Mouse (Mus musculus) forebrain, embryonic 13.5 days (tissue): ENCODE measurements at regions not wholly inside any gene's neighbourhood (a gene's known extent, or its start where the extent isn't known, plus 50 kb on each side); places are given as distances from the start of the nearest gene placed in this dataset.
A peak's percentile ranks its signal among the peaks of the same experiment; 100 is the strongest.

Experiments used
- ATAC-seq: fragments of 200-750 bp; cut with Nextera tagmentation; 2 replicates; pipeline ENCODE4 v1.8.0; 2017
- H3K27ac ChIP-seq: fragments of 300-500 bp; sonication (generic); 2 replicates; pipeline ENCODE4 v1.5.1; 2015; ENCODE audit warnings: inconsistent platforms, mild to moderate bottlenecking, moderate library complexity
- H3K27me3 ChIP-seq: fragments of 300-500 bp; sonication (generic); 2 replicates; pipeline ENCODE4 v1.6.1; 2015; ENCODE audit warnings: mild to moderate bottlenecking, inconsistent platforms
- H3K36me3 ChIP-seq: fragments of 300-500 bp; sonication (generic); 2 replicates; pipeline ENCODE4 v1.6.1; 2015; ENCODE audit warnings: mild to moderate bottlenecking, inconsistent platforms; ENCODE audit not compliant: poor library complexity, severe bottlenecking
- H3K4me1 ChIP-seq: fragments of 300-500 bp; sonication (generic); 2 replicates; pipeline ENCODE4 v1.6.1; 2015; ENCODE audit warnings: inconsistent platforms
- H3K4me2 ChIP-seq: fragments of 300-500 bp; sonication (generic); 2 replicates; pipeline ENCODE4 v1.6.1; 2015; ENCODE audit warnings: inconsistent platforms, mild to moderate bottlenecking, moderate library complexity
- H3K4me3 ChIP-seq: fragments of 300-500 bp; sonication (generic); 2 replicates; pipeline ENCODE4 v1.5.1; 2015; ENCODE audit warnings: mild to moderate bottlenecking, inconsistent platforms
- H3K9ac ChIP-seq: fragments of 300-500 bp; sonication (generic); 2 replicates; pipeline ENCODE4 v1.6.1; 2015; ENCODE audit warnings: mild to moderate bottlenecking, inconsistent platforms
- H3K9me3 ChIP-seq: fragments of 300-500 bp; sonication (generic); replicated peaks from 2 replicates; pipeline ENCODE4 v1.6.1; 2016; ENCODE audit warnings: inconsistent platforms
- WGBS: fragments of 180-500 bp; shearing (Covaris S2); methylation state at CpG from one replicate; pipeline ENCODE4 v1.1.7; 2015; 5-methylcytosine and 5-hydroxymethylcytosine counted together

DNA sequence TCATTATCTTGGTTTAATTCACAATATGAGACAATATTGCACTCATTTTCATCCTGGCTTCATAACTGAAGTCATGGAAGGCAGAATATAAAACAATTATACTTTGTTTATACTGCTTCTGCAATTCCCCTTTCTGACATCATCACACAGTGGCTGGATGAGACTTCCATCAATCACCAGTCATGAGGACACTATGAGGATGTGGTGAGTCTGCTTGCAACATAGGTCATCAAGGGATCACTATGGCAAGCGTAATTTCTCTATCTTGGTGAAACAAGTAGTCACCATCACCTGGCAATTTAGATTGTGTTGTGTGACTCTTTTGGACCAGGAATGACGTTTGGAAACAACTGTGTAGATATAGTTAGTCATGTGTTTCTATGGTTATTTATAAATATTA lies 134.6 kb downstream of the Hao1 start:
- H3K27ac ChIP-seq = no peak overlapping the region
- no peak overlapping the region for H3K4me2 ChIP-seq
- no peak for ATAC-seq
- H3K36me3 ChIP-seq = no peaks in the 10 kb centered on the region
- 85% methylated on average over 2 of the region's 2 CpGs for WGBS
- H3K9ac ChIP-seq = no peak overlapping the region
- H3K27me3 ChIP-seq = no peaks in the 10 kb centered on the region
- H3K9me3 ChIP-seq = no peaks in the 10 kb centered on the region
- H3K4me1 ChIP-seq = no peaks in the 10 kb centered on the region
- no peak overlapping the region for H3K4me3 ChIP-seq

DNA sequence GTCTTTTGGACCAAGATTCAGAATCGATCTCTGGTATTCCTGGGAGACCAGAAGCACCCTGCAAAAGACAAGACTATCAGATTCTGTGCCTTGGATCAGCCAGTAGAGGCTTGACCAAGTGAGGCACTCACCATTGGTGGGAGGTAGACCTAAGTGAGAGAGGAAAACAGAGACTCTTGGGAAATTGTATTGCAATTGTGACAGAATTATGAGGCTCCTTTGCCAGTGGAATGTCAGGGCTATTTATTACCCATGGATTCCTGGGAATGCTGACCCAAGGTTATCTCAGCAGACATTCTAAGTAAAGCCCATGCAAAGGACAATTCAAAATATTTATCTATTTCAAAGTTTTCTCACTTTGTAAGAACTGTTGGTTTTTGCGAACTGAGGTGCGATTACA lies 154.6 kb downstream of the Hao1 start:
- no peak overlapping the region for H3K4me3 ChIP-seq
- H3K27ac ChIP-seq = no peak overlapping the region
- no peak for ATAC-seq
- 91% methylated on average over 3 of the region's 3 CpGs for WGBS
- H3K9ac ChIP-seq = no peak overlapping the region
- no peak overlapping the region for H3K4me2 ChIP-seq
- no peaks in the 10 kb centered on the region for H3K27me3 ChIP-seq
- no peaks in the 10 kb centered on the region for H3K36me3 ChIP-seq
- H3K4me1 ChIP-seq = no peaks in the 10 kb centered on the region
- no peaks in the 10 kb centered on the region for H3K9me3 ChIP-seq

DNA sequence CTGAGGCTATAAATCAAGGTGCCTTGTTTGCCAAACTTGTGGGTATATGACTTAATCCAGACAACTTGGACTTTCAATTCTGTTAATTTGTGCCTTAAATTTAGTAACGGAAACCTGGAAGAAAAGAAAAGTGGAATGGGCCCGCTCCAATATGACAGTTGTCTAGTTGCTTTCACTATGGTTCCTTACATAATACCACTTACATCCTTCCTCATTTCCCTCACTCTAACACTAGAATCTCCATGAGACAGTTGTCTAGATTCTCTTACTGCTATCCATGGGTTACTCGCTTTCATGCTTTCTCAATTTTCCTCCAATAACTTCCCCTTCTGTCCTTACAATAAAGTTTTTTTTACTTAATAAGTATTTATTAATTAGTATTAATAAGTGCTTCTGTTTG lies 160.7 kb downstream of the Hao1 start:
- Histone ChIP-seq H3K4me3 (no peak overlapping the region), H3K4me1 (no peaks in the 10 kb centered on the region), H3K9me3 (no peaks in the 10 kb centered on the region), H3K4me2 (no peak overlapping the region), H3K36me3 (no peaks in the 10 kb centered on the region), H3K27ac (no peak overlapping the region), H3K27me3 (no peaks in the 10 kb centered on the region), H3K9ac (no peak overlapping the region)
- ATAC-seq = no peak
- WGBS = 97% methylated on average over 3 of the region's 3 CpGs

DNA sequence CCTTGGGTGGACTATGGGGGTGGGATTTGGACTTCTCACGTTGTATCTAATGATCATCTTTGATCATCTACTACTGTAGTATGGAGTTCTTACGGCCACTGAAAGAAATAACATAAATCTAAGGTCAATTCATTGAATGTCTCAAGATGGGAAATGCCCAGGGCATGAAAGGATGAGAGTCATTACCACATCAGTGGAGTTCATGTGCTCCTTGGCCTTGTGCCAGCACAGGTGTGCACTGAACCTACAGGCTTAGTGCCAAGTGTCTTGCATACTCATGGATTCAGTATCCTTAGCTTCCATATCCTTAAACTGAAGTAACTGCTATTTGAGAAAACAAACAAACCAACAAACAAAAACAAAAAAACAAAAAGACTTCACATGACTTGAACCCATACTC lies 179.1 kb downstream of the Hao1 start:
- no peak overlapping the region for H3K27ac ChIP-seq
- no peak for ATAC-seq
- H3K4me1 ChIP-seq = no peaks in the 10 kb centered on the region
- no peak overlapping the region for H3K4me3 ChIP-seq
- no peak overlapping the region for H3K4me2 ChIP-seq
- H3K27me3 ChIP-seq = no peaks in the 10 kb centered on the region
- no peak overlapping the region for H3K9ac ChIP-seq
- no peaks in the 10 kb centered on the region for H3K9me3 ChIP-seq
- WGBS = 70% methylated on average over 2 of the region's 2 CpGs
- no peaks in the 10 kb centered on the region for H3K36me3 ChIP-seq

DNA sequence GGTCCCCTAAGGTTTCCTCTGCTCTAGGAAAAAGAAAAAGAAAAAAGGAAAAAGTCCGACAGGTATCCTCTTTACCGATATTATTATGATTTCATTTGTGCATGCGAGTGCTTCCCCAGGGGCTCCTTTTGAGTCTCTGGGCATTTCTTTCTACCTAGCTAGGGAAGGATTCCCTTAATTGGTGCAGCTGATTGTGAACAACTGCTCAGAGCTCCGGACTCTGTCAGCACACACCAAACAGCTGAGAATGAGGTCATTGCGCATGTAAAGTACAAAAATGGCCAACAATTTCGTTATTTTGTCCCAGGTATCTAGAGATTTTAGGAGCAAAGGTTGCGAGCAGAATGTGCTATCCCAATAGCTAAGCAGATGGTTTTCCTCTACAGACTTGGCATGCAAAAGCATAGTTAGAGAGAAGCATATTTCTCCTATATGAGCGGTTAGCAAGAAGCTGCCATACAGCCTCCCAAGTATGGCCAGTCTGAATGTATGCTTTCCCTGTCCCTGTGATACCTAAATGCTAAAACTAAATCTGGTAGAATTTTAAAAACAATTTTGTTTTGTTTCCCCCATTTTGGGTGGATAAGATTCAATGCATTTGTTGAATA lies 203.2 kb downstream of the Hao1 start:
- H3K27me3 ChIP-seq = no peaks in the 10 kb centered on the region
- H3K4me3 ChIP-seq = no peak overlapping the region
- H3K4me2 ChIP-seq = peak overlapping the region; percentile 21
- no peaks in the 10 kb centered on the region for H3K9me3 ChIP-seq
- H3K4me1 ChIP-seq = peaks cover 20% of the 10 kb centered on the region; the same call in 1 of the 2 replicates
- H3K9ac ChIP-seq = no peak overlapping the region
- ATAC-seq = peak; percentile 80
- WGBS = 41% methylated on average over 8 of the region's 8 CpGs
- no peaks in the 10 kb centered on the region for H3K36me3 ChIP-seq
- peak overlapping the region; percentile 69 for H3K27ac ChIP-seq

DNA sequence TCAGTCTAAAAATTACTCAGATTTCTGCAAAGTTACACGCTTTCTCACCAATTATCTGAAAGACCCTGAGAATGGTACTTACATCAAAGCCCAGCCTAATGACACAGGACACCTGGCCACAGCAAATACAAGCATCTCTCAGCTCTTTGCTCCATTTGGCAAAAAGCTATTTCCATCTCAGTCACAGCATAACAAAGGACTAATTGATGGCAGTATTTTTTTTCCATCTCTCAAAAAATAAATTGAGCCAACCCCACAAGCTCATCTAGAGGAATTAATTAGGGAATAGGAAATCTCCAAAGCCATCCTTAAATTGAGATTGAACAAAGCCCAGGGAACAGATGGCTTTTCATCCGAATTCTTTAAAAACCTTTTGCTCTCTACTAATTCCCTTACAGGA lies 203.7 kb downstream of the Hao1 start:
- peak; percentile 83 for ATAC-seq
- Histone ChIP-seq H3K27me3 (no peaks in the 10 kb centered on the region), H3K36me3 (no peaks in the 10 kb centered on the region), H3K4me1 (peaks cover 20% of the 10 kb centered on the region; the same call in 1 of the 2 replicates), H3K9ac (no peak overlapping the region), H3K4me2 (peak overlapping the region; percentile 21; the same call in 1 of the 2 replicates), H3K27ac (peak overlapping the region; percentile 69), H3K9me3 (no peaks in the 10 kb centered on the region), H3K4me3 (no peak overlapping the region)
- 16% methylated on average over 2 of the region's 2 CpGs for WGBS

DNA sequence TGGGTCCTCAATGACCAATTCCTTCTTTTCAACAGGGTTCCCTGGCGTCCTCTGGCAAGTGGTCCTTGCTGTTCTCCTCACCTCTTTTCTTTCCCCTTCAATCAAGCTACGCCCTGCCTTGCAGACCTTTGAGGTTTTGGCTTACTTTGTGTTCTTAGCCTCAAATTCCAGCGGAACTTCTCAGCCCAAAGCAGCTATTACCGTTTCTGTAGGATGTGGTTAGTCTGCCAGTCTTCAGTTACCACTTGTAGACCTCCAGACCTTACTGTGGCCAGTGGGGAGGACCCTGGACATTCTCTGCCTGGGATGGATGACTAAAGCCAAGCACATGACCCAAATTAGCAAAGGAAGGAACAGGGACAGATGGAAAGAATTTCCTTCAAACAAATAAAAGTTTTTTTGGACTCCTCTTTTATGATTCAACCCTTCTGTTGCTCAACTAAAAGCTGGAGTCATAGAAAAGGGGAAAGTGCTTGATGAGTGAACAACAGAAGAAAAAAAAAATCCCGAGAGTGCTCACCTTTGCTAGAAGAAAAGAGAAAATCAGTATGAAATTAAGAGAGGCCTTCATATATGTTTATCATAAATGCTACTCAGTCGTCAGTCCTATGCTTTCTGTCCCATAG lies 211.5 kb downstream of the Hao1 start:
- WGBS = 78% methylated on average over 6 of the region's 6 CpGs
- no peak overlapping the region for H3K9ac ChIP-seq
- H3K36me3 ChIP-seq = no peaks in the 10 kb centered on the region
- no peaks in the 10 kb centered on the region for H3K27me3 ChIP-seq
- H3K4me2 ChIP-seq = no peak overlapping the region
- H3K4me1 ChIP-seq = no peaks in the 10 kb centered on the region
- no peak overlapping the region for H3K4me3 ChIP-seq
- no peaks in the 10 kb centered on the region for H3K9me3 ChIP-seq
- H3K27ac ChIP-seq = no peak overlapping the region
- no peak for ATAC-seq

DNA sequence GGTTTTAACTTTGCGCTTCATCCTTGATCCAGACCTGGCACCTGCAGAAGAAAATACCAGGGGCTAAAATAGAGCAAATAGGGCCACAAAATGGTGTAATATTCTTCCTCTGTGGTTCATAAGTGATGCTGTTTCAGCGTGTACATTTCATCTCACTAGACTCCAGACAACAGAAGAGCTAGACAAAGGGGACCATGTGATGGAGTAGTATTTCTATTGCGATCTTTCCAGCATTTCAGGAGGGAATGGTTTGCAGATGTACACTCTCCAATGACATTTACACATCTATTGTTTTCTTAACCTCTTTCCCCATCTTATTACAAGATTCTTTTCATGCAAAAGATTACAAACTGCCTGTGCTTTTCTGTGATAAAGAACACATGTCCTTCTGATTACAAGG lies 246.1 kb downstream of the Hao1 start:
- 87% methylated on average over 3 of the region's 3 CpGs for WGBS
- no peaks in the 10 kb centered on the region for H3K27me3 ChIP-seq
- H3K4me3 ChIP-seq = no peak overlapping the region
- no peaks in the 10 kb centered on the region for H3K9me3 ChIP-seq
- no peaks in the 10 kb centered on the region for H3K4me1 ChIP-seq
- no peak for ATAC-seq
- H3K9ac ChIP-seq = no peak overlapping the region
- H3K4me2 ChIP-seq = no peak overlapping the region
- H3K27ac ChIP-seq = no peak overlapping the region
- H3K36me3 ChIP-seq = no peaks in the 10 kb centered on the region

DNA sequence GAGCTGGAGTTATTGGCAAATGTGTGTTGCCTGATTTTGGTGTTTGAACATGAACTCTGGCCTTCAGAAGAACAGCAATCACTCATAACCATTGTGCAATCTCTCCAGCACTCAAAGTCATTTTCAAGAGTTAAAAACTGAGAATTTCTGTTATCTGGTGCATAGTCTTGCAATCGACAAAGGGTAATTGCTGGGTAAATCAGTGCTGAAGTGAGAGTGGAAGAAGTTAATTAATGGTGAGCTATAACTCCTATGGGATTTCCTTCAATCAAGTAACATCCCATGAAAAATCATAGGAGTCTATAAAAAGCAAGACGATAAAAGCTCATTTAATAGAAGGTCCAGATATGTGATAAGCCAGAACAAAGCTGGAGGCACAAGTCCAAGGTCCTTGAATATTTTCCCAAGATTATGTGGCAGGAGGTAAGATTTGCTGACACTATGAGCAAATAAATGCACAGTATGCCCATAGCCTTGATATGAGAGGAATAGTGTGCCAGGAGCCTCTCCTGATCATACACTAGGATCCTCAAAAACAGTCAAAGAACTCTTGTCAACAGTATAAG lies 264.0 kb downstream of the Hao1 start:
- Histone ChIP-seq H3K9ac (no peak overlapping the region), H3K27me3 (no peaks in the 10 kb centered on the region), H3K4me2 (no peak overlapping the region), H3K9me3 (no peaks in the 10 kb centered on the region), H3K4me1 (no peaks in the 10 kb centered on the region), H3K27ac (no peak overlapping the region), H3K4me3 (no peak overlapping the region), H3K36me3 (no peaks in the 10 kb centered on the region)
- 86% methylated on average over 2 of the region's 2 CpGs for WGBS
- no peak for ATAC-seq

DNA sequence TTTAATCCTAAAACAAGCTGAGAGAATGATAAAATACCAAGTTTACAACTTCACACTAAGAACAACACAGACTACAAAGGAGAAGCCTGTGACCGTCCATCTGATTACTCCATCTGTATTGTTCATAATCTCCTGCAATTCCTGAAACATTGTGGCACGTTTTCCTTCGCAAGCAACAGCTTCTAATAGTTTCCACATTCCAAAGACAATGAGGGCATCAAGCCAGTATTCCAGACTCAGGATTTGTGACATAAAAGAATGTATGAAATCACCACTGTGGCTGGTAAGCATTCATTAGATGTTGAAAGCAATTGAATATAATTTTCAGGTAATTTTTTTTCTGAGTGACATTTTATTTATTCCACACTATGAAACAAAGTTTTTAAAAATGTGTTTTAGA lies 278.3 kb downstream of the Hao1 start:
- Histone ChIP-seq H3K27ac (no peak overlapping the region), H3K4me1 (no peaks in the 10 kb centered on the region), H3K9me3 (no peaks in the 10 kb centered on the region), H3K36me3 (no peaks in the 10 kb centered on the region), H3K4me2 (no peak overlapping the region), H3K9ac (no peak overlapping the region), H3K27me3 (no peaks in the 10 kb centered on the region), H3K4me3 (no peak overlapping the region)
- ATAC-seq = no peak
- 25% methylated on average over 3 of the region's 3 CpGs for WGBS

DNA sequence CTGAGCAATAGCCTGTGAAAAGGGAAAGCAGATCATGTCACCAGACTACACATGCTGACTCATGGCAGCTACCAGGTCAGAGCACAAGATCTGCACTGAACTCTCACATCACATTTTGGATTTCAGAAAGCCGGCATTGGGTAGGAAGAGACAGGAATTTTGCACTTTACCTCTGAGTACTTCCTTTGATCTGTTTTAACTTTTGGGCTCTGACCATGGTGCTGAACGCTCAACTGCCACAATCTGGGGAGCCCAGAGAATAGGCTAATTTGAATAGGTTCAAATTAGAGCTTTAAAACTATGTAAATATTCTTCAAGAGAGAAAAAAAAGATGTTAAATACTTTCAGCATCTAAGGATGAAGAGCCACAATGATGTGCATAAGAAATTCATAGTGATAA lies 285.7 kb downstream of the Hao1 start:
- Histone ChIP-seq H3K36me3 (no peaks in the 10 kb centered on the region), H3K27ac (no peak overlapping the region), H3K4me3 (no peak overlapping the region), H3K4me2 (no peak overlapping the region), H3K4me1 (no peaks in the 10 kb centered on the region), H3K9ac (no peak overlapping the region), H3K9me3 (no peaks in the 10 kb centered on the region), H3K27me3 (no peaks in the 10 kb centered on the region)
- 53% methylated on average over 2 of the region's 2 CpGs for WGBS
- ATAC-seq = no peak
